Mouse (Mus musculus) lung, adult 2 months (tissue): ENCODE measurements around the gene Psen2.

ENCODE experiments used
- CTCF ChIP-seq: fragments of 200-500 bp; IDR thresholded peaks from 2 replicates; pipeline ENCODE4 v1.5.1; 2011; ENCODE audit warnings: mild to moderate bottlenecking, low read length, control low read depth; ENCODE audit not compliant: insufficient read depth
- POLR2A ChIP-seq: fragments of 200-500 bp; IDR thresholded peaks from 2 replicates; pipeline ENCODE4 v1.6.1; 2011; ENCODE audit warnings: low read depth, mild to moderate bottlenecking, control low read depth, low read length, borderline replicate concordance; ENCODE audit errors: extremely low read depth

GRCm38 (mm10) chr1:180220791-180221542 is 42.3 kb downstream of the Psen2 start:
- TF ChIP-seq CTCF = no peak
- TF ChIP-seq POLR2A = no peak
